Mouse (Mus musculus): ENCODE results near the gene Tmcc3.

- TF ChIP-seq CTCF (conservative IDR thresholded peaks at IDR 0.05; ENCODE audit: low read length) (no peak), POU5F1 (IDR thresholded peaks at IDR 0.05; ENCODE audit: borderline replicate concordance, low read length) (no peak)
Measured at GRCm38 (mm10) chr10:94519887-94520286, 208.1 kb downstream of the Tmcc3 start.
